Mouse (Mus musculus): ENCODE measurements around the gene Zbtb16. TPM values are rescaled to one million over a fixed set of nuclear protein-coding genes. Genes with fewer than 3 reads are reported as not detected.
A peak's percentile ranks its signal among the peaks of the same experiment; 100 is the strongest.

Gene Zbtb16
- total RNA-seq, 2 experiments from 2014 or later: 24.7 to 60.1 TPM

GRCm38 (mm10) chr9:48728731-48729123, 107.3 kb downstream of the Zbtb16 start:
- DNase-seq: no peak

DNA sequence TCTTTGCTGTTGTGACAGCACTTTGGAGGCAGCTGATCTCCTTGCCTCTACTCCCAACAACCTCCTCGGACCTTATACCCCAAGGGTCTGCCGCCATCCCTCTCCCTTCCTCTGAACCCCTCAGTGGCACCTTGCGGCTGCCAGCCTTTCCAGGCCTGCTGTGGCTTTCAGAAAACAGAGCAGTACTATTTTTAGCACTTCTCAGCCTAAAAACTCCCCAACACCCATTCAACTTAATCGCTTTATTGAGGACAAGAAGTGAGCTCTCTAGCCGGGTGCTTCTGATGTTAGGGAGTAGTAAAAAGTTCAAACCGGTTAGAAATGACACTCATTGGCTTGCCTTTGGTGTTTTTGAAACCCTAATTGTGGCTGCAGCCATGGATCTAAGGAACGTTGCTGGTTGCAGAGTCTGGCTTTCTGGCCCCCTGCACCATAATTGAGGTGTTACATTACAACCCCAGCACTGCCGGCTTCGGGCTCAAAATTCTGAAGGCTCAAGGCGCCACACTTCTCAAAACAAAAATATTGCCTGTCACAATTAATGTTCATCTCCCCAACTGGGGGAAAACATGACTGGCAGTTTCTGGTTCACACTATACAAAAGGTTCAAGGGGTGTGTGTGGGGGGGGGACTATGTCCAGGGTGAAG, 107.8 kb downstream of the Zbtb16 start:
- DNase-seq: no peak

- DNase-seq: no peak
These were observed 109.7 kb downstream of the Zbtb16 start for GRCm38 (mm10) chr9:48726341-48726740.

DNA sequence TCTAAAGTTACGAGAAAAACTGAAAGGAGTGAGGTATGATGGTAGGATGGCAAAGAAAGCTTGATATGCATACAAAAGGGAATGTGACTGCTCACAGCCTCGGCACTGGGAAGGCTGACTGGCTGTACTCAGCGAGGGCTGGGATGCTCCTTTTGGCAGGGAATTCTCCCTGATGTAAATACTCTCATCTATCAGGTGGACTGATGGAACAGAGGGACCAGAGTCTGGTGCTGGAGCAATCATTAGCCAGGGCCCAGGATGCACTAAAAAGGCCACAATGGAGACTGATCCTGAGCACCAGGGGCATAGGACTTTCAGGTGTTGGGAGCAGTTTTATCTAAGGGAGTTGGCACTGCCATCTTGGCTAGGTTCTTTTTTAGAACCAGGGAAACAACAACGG, 110.1 kb downstream of the Zbtb16 start:
- DNase-seq: no peak

DNA sequence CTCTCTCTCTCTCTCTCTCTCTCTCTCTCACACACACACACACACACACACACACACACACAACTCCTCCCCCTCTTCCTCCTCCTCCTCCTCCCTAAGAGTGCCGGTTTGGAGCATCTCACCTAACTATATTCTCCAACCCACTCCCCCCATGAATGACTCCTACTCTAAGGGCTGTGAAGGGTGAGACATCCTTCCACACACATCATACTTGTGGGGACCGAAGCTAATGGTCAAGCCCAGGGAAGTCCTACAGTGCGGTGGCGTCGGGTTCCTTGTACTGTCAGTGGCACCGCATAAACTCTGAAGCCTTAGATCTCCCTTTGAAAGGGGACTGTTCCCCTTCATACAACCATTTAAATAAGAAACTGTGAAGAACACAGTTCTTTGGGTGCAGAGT, 110.9 kb downstream of the Zbtb16 start:
- no peak for DNase-seq

GRCm38 (mm10) chr9:48724733-48725132, 111.3 kb downstream of the Zbtb16 start:
- DNase-seq: no peak

DNA sequence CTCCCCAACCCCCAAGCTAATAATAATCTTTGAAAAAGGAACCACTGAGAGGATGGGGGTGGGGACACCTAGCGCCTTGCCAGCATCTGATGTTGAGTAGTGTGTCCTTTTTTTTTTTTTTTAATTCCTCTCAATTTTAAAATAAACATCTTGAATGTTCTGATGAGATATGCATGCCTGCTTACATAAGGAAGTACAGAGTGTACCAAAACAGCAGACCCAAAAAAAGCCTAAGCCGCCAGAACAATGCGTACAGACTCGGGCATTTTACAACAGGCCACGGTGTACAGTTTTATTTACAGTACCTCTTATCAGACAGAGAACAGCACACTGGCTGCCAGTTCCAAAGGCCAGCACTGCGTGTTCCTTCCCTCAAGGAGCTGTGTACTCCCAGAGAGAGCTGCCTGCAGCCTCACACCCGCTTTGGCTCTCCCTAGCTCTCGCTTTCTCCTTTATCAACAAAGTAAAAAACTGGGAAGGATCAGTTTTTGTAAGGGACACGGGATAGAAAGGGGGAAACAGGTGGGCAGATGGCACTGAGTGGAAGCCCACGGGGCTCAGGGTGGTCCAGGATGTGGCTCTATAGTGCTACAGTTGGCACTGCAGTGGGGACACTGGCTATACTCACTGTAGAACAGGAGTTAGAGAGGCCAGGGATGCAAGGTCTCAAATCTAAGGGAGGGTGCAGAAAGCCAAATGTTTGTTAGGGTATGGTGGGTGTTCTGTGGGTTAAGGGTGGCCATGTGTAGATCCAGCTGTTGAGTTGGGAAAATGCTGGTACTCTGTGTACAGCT, 112.3 kb downstream of the Zbtb16 start:
- DNase-seq: no peak

- no peak for DNase-seq
These were observed 113.0 kb downstream of the Zbtb16 start for GRCm38 (mm10) chr9:48723025-48723424.

DNA sequence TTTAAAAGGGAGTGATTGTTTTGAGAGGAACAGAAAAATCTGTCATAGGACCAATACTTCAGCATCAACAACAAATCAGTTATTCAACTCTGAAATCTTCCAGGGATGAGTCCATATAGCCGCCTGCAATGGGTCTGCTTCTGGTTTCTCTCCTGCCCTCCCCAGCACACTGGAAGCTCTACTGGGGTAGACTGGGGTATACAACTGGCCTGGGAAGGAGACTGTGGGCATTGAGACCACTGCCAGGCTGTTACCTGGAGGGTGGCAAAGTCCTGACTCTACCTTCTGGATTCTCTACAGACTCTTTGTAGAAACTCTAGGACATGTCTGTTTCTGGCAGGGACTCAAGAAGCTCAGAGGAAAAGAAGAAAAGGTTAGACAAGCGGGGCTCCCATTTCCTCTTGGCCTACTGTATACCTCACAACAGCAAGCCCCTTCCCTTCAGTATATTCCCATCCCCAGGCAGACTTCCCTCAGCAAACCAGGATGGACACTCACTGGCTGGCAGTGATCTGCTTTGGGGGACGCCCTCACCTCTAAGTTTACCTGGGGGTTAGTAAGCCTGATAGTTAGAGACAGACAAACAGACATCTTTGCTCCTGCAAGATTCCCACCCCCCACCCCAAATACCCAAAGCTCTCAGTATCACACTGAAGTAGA, 113.6 kb downstream of the Zbtb16 start:
- no peak for DNase-seq

DNA sequence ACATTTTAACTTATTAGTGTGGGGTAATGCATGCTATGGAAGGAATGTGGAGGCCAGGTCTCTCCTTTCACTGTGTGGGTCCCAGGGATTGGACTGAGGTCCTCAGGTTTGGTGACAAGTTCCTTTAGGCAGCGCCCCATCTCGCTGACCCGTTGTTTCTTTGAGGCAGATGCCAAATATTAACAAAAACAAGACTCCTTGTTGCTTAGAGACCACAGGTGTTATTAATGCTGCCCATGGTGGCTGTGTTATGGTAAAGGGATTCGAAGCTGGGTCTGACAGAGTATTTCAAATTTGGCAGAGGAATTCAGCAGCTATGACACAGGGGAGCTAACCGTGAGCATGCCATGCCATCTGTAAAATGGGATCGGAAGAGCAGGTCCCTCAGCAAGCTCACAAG, 114.4 kb downstream of the Zbtb16 start:
- no peak for DNase-seq

DNA sequence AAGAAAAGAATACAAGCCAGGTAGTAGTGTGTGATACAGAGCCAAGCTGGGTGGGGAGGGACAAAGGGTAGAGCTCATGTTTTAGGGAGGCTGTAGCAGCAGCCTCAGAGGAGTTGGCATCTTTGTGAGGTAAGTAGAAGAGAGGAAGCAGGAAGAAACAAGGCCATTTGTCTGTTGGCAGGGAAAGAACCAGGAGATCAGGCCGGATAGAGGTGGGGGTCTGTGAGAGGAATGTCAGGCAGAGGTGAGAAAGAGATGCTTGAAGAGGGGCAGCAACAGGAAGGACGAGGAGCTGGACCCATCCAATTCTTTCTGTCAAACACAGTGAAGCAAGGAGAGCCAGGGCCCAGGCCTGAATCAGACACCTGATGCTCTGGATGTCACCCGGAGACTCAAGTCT, 114.8 kb downstream of the Zbtb16 start:
- no peak for DNase-seq

- DNase-seq: no peak
These were observed 115.6 kb downstream of the Zbtb16 start for GRCm38 (mm10) chr9:48720251-48720963.

DNA sequence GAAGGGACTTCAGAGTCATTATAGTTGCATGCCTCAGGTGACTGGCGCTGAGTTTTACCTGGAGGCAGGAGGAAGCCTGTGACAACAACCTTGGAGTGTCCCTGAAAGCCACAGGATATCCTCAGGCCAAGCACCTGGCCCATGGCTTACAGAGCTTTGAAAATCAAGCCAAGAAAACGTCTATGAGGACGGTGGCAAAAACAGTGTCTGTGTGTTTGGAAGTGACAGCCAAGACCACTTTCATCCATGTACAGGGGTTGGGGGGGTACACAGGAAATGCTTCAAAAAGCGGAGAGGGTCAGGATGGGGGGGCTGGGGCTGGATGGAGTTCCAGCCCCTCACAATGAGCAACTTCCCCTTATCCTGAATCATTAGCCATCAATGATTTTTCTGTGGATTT, 116.4 kb downstream of the Zbtb16 start:
- DNase-seq: no peak

GRCm38 (mm10) chr9:48716549-48716948, 119.5 kb downstream of the Zbtb16 start:
- DNase-seq: no peak

- no peak for DNase-seq
These were observed 121.0 kb downstream of the Zbtb16 start for GRCm38 (mm10) chr9:48715042-48715441.

DNA sequence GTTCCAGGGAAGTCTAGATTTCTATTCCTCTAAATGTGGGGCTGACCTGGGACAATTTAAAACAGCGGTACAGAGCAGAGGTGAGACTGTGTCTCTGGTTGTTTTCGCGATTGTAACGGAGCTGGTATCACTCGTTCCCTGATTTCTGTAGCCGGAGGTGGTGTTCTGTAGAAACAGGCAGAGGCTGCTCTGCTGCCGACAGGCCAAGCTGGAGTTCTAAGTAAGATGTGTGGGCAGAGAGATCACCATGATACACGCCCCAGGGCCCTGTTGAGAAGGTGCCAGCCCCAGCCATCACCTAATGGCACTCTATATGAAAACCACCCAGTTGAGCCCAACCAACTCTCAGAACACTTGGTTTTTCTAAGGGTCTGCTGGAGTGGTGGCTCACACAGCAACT, 122.2 kb downstream of the Zbtb16 start:
- no peak for DNase-seq

DNA sequence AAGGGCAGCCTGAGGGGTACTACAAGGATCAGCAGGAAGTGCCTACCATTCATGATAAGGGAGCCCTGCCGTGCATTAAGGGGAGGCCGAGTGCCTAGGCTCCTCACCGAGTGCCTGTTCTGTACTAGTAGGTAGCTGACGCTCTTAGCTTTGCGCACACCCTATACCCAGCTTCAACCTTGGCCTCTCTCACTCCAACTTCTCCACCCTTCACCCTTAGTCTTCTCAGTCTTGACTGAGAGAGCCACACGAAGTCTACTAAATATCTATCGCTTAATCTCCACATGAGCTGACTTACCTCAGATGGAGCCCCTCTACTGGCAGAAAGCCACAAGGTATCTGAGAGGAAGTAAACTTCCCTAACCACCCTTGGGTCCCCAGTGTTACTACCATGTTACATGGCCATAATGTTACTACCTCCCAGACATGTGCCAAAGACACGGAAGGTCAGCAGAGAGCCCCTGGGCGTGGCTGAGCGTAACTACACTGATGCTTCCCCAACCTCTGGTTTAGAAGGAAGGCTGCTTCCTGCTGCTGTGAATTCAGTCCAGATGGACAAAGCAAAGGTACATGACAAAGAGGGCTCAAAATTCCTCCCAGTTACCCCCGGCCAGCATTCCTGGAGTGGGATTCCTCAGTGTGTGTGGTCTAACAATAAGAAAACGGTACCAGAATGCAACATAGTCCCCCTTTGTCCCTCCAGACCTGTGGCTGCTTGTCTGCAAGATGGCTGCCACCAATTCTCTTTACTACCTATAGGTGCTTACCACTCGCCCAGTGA, 122.8 kb downstream of the Zbtb16 start:
- DNase-seq: no peak

GRCm38 (mm10) chr9:48711826-48712225, 124.2 kb downstream of the Zbtb16 start:
- no peak for DNase-seq

- no peak for DNase-seq
These were observed 124.7 kb downstream of the Zbtb16 start for GRCm38 (mm10) chr9:48711296-48711781.

GRCm38 (mm10) chr9:48710355-48711295, 125.4 kb downstream of the Zbtb16 start:
- no peak for DNase-seq

DNA sequence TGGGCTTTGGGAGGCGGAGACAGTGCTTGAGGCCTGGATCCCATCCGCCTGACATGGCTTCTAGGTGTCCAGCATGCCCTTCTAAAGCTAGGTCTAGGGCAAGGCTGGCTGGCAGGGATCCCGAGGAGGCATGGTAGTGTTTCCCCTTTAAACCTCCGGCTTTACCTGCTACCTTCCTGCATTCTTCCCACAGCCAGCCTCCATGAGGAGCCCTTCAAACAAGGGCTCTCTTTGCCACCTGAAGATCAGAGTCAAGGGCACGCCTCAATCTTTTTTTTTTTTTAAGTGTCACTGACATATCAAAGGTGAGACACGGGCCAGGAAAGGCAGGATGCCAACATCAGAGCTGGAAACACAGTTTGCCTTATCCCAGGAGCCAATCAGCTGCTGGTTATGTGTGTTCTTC, 128.2 kb downstream of the Zbtb16 start:
- DNase-seq: peak; percentile 52
